Mouse (Mus musculus) G1E (cell line): ENCODE data around the gene B4galnt2. TPM values are rescaled to one million over a fixed set of nuclear protein-coding genes. Genes with fewer than 3 reads are reported as not detected.
A peak's percentile ranks its signal among the peaks of the same experiment; 100 is the strongest.
"Not testable (repeated sequence)": the region's sequence is repeated elsewhere in the genome, so short reads cannot be mapped to it uniquely, and the experiment has no call there.

ENCODE experiments used
- ATAC-seq: 2 replicates; pipeline ENCODE4 v1.8.0; 2016; ENCODE audit warnings: mild to moderate bottlenecking; ENCODE audit not compliant: insufficient number of reproducible peaks, poor library complexity, low FRiP score, severe bottlenecking; ENCODE audit errors: extremely low read depth
- DNase-seq: peaks from one replicate; pipeline ENCODE4 v3.0.0; 2012; ENCODE audit warnings: low spot score
- H3K27me3 ChIP-seq: 2 replicates; pipeline ENCODE4 v1.6.1; 2012; ENCODE audit warnings: mild to moderate bottlenecking, low read length, inconsistent platforms; ENCODE audit not compliant: insufficient read depth
- H3K36me3 ChIP-seq: replicated peaks from 2 replicates; pipeline ENCODE3; 2012; ENCODE audit warnings: mild to moderate bottlenecking, inconsistent platforms
- H3K4me1 ChIP-seq: 2 replicates; pipeline ENCODE4 v1.6.1; 2012; ENCODE audit warnings: low read depth, low read length, inconsistent platforms, mixed read lengths; ENCODE audit not compliant: insufficient read depth
- H3K4me3 ChIP-seq: 2 replicates; pipeline ENCODE4 v1.5.1; 2012; ENCODE audit warnings: low read depth, mild to moderate bottlenecking, inconsistent platforms, low read length, moderate library complexity, mixed read lengths
- H3K9me3 ChIP-seq: replicated peaks from 2 replicates; pipeline ENCODE4 v1.6.1; 2012; ENCODE audit warnings: inconsistent platforms
- CTCF ChIP-seq: IDR thresholded peaks from 2 replicates; pipeline ENCODE4 v1.5.1; 2012; ENCODE audit warnings: low read depth, low read length, inconsistent platforms, mixed read lengths
- GATA1 ChIP-seq: IDR thresholded peaks from 2 replicates; pipeline ENCODE4 v1.6.1; 2012; ENCODE audit warnings: borderline replicate concordance, low read length, inconsistent platforms, mixed read lengths
- GATA2 ChIP-seq: IDR thresholded peaks from 2 replicates; pipeline ENCODE4 v1.6.1; 2012; ENCODE audit warnings: low read depth, low read length, inconsistent platforms, borderline replicate concordance
- POLR2AphosphoS5 ChIP-seq: IDR thresholded peaks from 2 replicates; pipeline ENCODE4 v1.6.1; 2012; ENCODE audit warnings: low read depth, low read length, inconsistent platforms; ENCODE audit not compliant: insufficient replicate concordance
- TAL1 ChIP-seq: conservative IDR thresholded peaks from 2 replicates; pipeline ENCODE4 v1.6.1; 2012; ENCODE audit warnings: low read depth, low read length, inconsistent platforms, mixed read lengths
- polyA plus RNA-seq: library from polyadenylated mRNA; stranded (reverse); fragments of >175 nt; gene quantifications from 2 replicates; pipeline ENCODE4 v1.2.3, GENCODE M21; 2012
- total RNA-seq, 2 experiments: library from RNA; stranded (forward) in 1 of 2; stranded (reverse) in 1 of 2; fragments of 200-1000 nt in 1 of 2; fragments of >200 nt in 1 of 2; fragmentation: Nextera tagmentation in 1 of 2; gene quantifications; 2 replicates each; pipeline ENCODE4 v1.2.3; 2014 to 2017

B4galnt2 gene
- total and polyA plus RNA-seq, 3 experiments: 0.05 TPM; not detected in 2

DNA sequence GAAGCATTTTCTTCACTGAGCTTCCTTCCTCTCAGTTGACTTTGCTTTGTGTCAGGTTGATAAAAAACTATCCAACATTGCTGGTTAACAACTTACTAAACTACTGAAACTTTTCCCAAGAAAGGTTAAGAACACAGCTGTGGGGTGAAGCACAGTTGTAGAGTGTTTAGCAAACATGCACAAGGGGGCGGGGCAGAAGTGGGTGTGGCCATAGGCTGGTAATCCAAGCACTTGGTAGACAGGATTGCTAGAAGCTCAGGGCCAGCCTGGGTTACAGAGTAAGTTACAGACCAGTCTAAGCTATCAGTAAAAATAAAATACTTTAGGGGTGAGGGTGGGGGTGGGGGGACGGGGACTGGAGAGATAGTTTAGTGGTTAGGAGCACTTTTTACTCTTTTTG lies 10.4 kb downstream of the B4galnt2 start:
- ATAC-seq: no peak
- no peak for TF ChIP-seq TAL1
- no peak for TF ChIP-seq CTCF
- no peak for TF ChIP-seq GATA1
- TF ChIP-seq GATA2: no peak
- TF ChIP-seq POLR2AphosphoS5: no peak
- peaks cover 10% of the 10 kb centered on the region for H3K4me1 ChIP-seq
- H3K9me3 ChIP-seq: no peaks in the 10 kb centered on the region
- no peak overlapping the region for H3K4me3 ChIP-seq
- no peak for DNase-seq
- H3K36me3 ChIP-seq: no peaks in the 10 kb centered on the region
- peaks cover 22% of the 10 kb centered on the region for H3K27me3 ChIP-seq

DNA sequence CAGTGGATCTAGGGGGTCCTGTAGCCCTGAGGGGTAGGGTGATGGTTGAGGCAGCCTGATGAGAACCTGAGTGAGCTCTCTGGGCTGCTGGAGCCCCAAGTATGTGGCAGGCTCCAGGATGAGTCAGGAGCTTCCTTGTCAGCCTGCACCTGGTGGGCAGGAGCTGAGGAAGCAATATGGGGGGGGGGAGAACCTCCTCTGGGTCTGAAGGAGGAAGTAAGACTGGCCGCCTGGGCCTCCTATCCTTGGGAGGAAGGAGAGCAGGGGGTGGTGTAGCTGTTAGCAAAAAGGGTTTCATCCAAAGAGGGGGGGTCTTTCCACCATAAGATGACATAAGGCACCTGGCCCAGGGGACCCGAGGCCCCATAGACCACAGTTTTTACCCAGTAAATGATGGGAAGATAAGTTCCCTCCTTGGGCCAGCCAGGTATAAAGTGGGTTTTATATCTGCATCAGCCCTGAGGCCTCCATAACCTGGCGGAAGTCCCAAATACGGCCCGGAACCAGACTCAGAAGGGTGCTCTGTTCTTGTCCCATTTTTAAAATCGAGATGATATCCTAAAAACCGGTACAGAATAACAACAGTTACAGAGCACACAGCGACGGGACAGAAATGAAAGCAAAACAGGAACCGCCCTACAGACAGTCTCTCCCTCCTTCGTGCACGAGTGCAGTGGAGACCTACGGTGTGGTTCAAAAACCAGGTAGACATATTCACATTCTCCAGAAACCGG lies 18.1 kb downstream of the B4galnt2 start:
- no peak for TF ChIP-seq GATA1
- TF ChIP-seq POLR2AphosphoS5: no peak
- TF ChIP-seq GATA2: no peak
- no peak for TF ChIP-seq CTCF
- TF ChIP-seq TAL1: no peak
- Histone ChIP-seq H3K27me3 (peaks cover 16% of the 10 kb centered on the region), H3K9me3 (no peaks in the 10 kb centered on the region), H3K4me3 (peak overlapping the region; percentile 20; the same call in 1 of the 2 replicates), H3K36me3 (no peaks in the 10 kb centered on the region), H3K4me1 (peaks cover 16% of the 10 kb centered on the region)
- ATAC-seq (no peak), DNase-seq (peak; percentile 53)

DNA sequence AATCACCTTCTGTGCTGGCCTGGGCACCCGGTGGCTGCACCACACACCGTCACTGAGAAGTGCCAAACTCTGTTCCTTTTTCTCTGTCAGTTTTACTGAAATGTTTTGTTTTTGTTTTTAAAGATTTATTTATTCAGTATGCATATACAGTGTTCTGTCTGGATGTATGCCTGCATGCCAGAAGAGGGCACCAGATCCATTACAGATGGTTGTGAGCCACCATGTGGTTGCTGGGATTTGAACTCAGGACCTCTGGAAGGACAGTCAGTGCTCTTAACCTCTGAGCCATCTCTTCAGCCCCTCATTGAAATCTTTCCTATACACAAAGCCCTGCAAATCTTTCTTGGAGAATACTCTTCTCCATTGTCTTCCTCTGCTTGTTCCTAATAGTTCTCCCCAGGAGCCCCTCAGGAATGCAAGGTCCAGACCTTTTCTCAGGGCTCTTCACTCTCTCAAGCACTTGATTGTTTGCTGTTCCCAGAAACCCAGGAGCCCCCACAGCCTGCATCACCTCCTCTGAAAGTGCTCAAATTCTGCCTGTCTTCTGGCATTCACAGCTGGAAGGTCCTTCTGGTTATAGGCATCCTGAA lies 24.1 kb downstream of the B4galnt2 start:
- ATAC-seq: no peak
- Histone ChIP-seq H3K4me1 (no peaks in the 10 kb centered on the region), H3K4me3 (no peak overlapping the region), H3K36me3 (no peaks in the 10 kb centered on the region), H3K27me3 (peaks cover 24% of the 10 kb centered on the region), H3K9me3 (peaks cover 12% of the 10 kb centered on the region)
- no peak for DNase-seq
- TF ChIP-seq GATA2 (no peak), CTCF (no peak), GATA1 (no peak), POLR2AphosphoS5 (no peak), TAL1 (no peak)

DNA sequence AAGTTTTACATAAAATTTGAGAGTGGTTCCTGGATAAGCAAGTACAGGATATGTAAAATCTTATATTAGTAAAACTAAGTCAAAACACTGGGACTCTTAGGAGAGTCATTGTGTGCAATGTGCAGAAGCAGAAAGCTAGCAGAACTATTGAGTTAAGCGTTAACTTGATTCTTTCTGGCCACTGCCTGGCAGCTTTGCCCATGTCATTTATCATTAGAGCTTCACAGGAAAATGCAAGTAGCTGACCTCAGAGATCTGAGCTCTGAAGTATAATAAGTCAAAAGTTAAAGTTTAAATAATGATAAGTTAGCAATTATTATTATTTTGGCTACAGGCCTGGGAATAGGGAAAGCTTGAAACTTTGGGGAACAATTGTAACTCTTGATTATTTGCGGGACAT lies 34.8 kb downstream of the B4galnt2 start:
- Histone ChIP-seq H3K27me3 (peaks cover 41% of the 10 kb centered on the region), H3K4me1 (peaks cover 11% of the 10 kb centered on the region)
- not testable (repeated sequence) for ATAC-seq, H3K36me3 ChIP-seq, H3K9me3 ChIP-seq, DNase-seq, H3K4me3 ChIP-seq

DNA sequence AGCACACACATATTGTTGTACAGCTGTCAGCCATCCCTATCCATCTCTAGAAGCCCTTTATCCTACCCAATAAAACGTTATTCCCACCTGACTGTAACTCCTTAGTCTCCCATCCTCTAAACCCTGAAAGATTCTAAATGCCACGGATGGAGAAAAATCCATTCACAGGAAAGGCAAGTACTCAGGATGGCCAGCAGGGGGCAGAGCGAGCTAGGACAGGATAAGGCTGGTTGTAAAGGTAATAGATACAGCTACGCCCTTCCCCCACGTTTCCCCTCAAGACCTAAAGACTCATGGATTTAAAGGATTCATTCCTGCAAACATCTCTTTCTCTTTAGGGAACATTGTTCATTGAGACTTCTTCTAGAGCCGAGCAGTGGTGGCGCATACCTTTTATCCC lies 38.4 kb downstream of the B4galnt2 start:
- Histone ChIP-seq H3K27me3 (peaks cover 20% of the 10 kb centered on the region), H3K4me1 (peaks cover 11% of the 10 kb centered on the region), H3K36me3 (no peaks in the 10 kb centered on the region), H3K4me3 (peak overlapping the region; percentile 31; the same call in 1 of the 2 replicates), H3K9me3 (no peaks in the 10 kb centered on the region)
- TF ChIP-seq CTCF (peak; percentile 86), TAL1 (no peak), GATA1 (no peak), POLR2AphosphoS5 (no peak)
- ATAC-seq (no peak), DNase-seq (peak; percentile 28)

DNA sequence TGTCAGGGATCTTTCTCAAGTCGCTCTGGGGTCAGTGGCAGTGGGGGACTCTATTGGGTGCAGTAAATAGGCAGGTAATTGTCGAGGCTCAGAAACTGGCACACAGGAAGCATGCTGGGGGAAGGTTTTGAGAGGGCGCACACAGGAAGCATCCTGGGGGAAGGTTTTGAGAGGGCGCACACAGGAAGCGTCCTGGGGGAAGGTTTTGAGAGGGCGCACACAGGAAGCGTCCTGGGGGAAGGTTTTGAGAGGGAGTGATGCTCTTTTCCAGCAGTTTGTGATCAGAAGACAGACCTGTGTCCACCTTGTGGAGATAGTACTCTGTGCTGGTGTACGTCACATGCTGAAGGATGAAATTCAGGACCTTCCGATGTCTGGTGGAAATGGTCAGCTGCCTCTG lies 38.9 kb downstream of the B4galnt2 start:
- Histone ChIP-seq H3K4me1 (peaks cover 11% of the 10 kb centered on the region), H3K4me3 (peak overlapping the region; percentile 31; the same call in 1 of the 2 replicates), H3K27me3 (peaks cover 16% of the 10 kb centered on the region), H3K9me3 (no peaks in the 10 kb centered on the region), H3K36me3 (no peaks in the 10 kb centered on the region)
- TF ChIP-seq CTCF: no peak
- no peak for TF ChIP-seq POLR2AphosphoS5
- TF ChIP-seq GATA1: no peak
- no peak for TF ChIP-seq GATA2
- no peak for TF ChIP-seq TAL1
- DNase-seq (no peak), ATAC-seq (no peak)
